Mouse (Mus musculus): Measurements from ENCODE around the gene Rhbdf1. TPM values are rescaled to one million over a fixed set of nuclear protein-coding genes. Genes with fewer than 3 reads are reported as not detected.
A peak's percentile ranks its signal among the peaks of the same experiment; 100 is the strongest.

Gene Rhbdf1
- polyA plus RNA-seq, 1 experiment from 2014 or later = 51.5 TPM

- no peak for ATAC-seq
- no peak overlapping the region for H3K9ac ChIP-seq (ENCODE audit: low read depth, low read length)
- no peaks in the 10 kb centered on the region for H3K27me3 ChIP-seq (replicated peaks; ENCODE audit: control insufficient read depth, insufficient read depth, low read length)
- 68% methylated on average over 5 of the region's 5 CpGs for WGBS
- no peaks in the 10 kb centered on the region for H3K36me3 ChIP-seq (ENCODE audit: control insufficient read depth, insufficient read depth, low read length)
- H3K4me2 ChIP-seq (ENCODE audit: low read depth, low read length) = no peak overlapping the region
- no peaks in the 10 kb centered on the region for H3K4me1 ChIP-seq (ENCODE audit: control insufficient read depth, insufficient read depth, low read length)
- no peak overlapping the region for H3K27ac ChIP-seq (ENCODE audit: low read length)
- no peaks in the 10 kb centered on the region for H3K9me3 ChIP-seq (ENCODE audit: control insufficient read depth, low read length)
- H3K4me3 ChIP-seq (ENCODE audit: low read length) = no peak overlapping the region
Observed at GRCm38 (mm10) chr11:32189434-32189833, 32.7 kb downstream of the Rhbdf1 start.

GRCm38 (mm10) chr11:32188881-32189280 lies 33.2 kb downstream of the Rhbdf1 start:
- no peaks in the 10 kb centered on the region for H3K4me1 ChIP-seq (ENCODE audit: control insufficient read depth, insufficient read depth, low read length)
- no peak overlapping the region for H3K4me3 ChIP-seq (ENCODE audit: low read length)
- no peak overlapping the region for H3K27ac ChIP-seq (ENCODE audit: low read length)
- H3K9ac ChIP-seq (ENCODE audit: low read depth, low read length) = no peak overlapping the region
- H3K4me2 ChIP-seq (ENCODE audit: low read depth, low read length) = no peak overlapping the region
- no peaks in the 10 kb centered on the region for H3K27me3 ChIP-seq (replicated peaks; ENCODE audit: control insufficient read depth, insufficient read depth, low read length)
- H3K36me3 ChIP-seq (ENCODE audit: control insufficient read depth, insufficient read depth, low read length) = no peaks in the 10 kb centered on the region
- 80% methylated on average over 12 of the region's 12 CpGs for WGBS
- H3K9me3 ChIP-seq (ENCODE audit: control insufficient read depth, low read length) = no peaks in the 10 kb centered on the region
- no peak for ATAC-seq

DNA sequence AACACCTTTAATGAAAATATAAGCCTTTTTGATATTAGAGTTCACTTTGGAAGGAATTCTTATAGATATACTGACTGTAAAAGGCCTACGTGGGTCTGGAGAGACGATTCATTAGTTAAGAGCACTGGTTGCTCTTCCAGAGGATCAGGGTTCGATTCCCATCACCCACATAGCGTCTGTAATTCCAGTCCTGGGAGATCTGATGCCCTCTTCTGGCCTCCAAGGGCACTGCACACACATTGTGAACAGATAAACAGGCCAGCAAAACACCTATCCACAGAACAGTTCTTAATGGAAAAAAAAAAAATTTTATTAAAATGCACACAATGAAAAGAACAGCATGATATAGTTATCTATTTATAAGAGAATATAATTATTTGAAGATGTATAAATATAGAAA lies 34.8 kb downstream of the Rhbdf1 start:
- H3K4me2 ChIP-seq (ENCODE audit: low read depth, low read length) = no peak overlapping the region
- H3K4me1 ChIP-seq (ENCODE audit: control insufficient read depth, insufficient read depth, low read length) = no peaks in the 10 kb centered on the region
- H3K27ac ChIP-seq (ENCODE audit: low read length) = no peak overlapping the region
- 91% methylated on average over 4 of the region's 4 CpGs for WGBS
- no peaks in the 10 kb centered on the region for H3K36me3 ChIP-seq (ENCODE audit: control insufficient read depth, insufficient read depth, low read length)
- ATAC-seq = no peak
- H3K9me3 ChIP-seq (ENCODE audit: control insufficient read depth, low read length) = no peaks in the 10 kb centered on the region
- H3K9ac ChIP-seq (ENCODE audit: low read depth, low read length) = no peak overlapping the region
- no peak overlapping the region for H3K4me3 ChIP-seq (ENCODE audit: low read length)
- H3K27me3 ChIP-seq (replicated peaks; ENCODE audit: control insufficient read depth, insufficient read depth, low read length) = no peaks in the 10 kb centered on the region

DNA sequence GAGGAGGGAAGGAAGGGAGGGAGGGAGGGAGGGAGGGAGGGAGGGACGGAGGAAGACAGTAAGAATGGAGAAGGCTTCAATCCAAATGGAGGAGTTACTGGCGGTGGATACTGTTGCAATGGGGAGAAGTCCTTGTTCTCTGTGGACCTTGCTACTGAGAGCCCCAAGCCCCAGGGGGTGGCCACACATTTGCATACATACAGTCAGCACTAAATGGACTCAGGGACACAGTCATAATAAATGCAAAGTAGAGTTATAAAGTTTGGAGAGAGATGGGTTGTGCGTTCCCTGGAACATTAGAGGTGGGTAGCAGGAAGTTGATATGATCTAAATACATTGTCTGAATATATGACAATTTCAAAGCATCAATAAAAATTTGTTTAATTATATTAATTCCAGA lies 36.1 kb downstream of the Rhbdf1 start:
- no peak for ATAC-seq
- Histone ChIP-seq H3K9me3 (ENCODE audit: control insufficient read depth, low read length) (no peaks in the 10 kb centered on the region), H3K4me3 (ENCODE audit: low read length) (no peak overlapping the region), H3K27ac (ENCODE audit: low read length) (no peak overlapping the region), H3K4me1 (ENCODE audit: control insufficient read depth, insufficient read depth, low read length) (no peaks in the 10 kb centered on the region), H3K4me2 (ENCODE audit: low read depth, low read length) (no peak overlapping the region), H3K27me3 (replicated peaks; ENCODE audit: control insufficient read depth, insufficient read depth, low read length) (no peaks in the 10 kb centered on the region), H3K36me3 (ENCODE audit: control insufficient read depth, insufficient read depth, low read length) (no peaks in the 10 kb centered on the region), H3K9ac (ENCODE audit: low read depth, low read length) (no peak overlapping the region)
- WGBS = 67% methylated on average over 3 of the region's 3 CpGs

- Histone ChIP-seq H3K27ac (ENCODE audit: low read length) (no peak overlapping the region), H3K4me3 (ENCODE audit: low read length) (no peak overlapping the region), H3K27me3 (replicated peaks; ENCODE audit: control insufficient read depth, insufficient read depth, low read length) (no peaks in the 10 kb centered on the region), H3K4me2 (ENCODE audit: low read depth, low read length) (no peak overlapping the region), H3K4me1 (ENCODE audit: control insufficient read depth, insufficient read depth, low read length) (no peaks in the 10 kb centered on the region), H3K9me3 (ENCODE audit: control insufficient read depth, low read length) (no peaks in the 10 kb centered on the region), H3K36me3 (ENCODE audit: control insufficient read depth, insufficient read depth, low read length) (no peaks in the 10 kb centered on the region), H3K9ac (ENCODE audit: low read depth, low read length) (no peak overlapping the region)
- ATAC-seq = no peak
- WGBS = 81% methylated on average over 8 of the region's 8 CpGs
Observed at GRCm38 (mm10) chr11:32184469-32184868, 37.6 kb downstream of the Rhbdf1 start.

DNA sequence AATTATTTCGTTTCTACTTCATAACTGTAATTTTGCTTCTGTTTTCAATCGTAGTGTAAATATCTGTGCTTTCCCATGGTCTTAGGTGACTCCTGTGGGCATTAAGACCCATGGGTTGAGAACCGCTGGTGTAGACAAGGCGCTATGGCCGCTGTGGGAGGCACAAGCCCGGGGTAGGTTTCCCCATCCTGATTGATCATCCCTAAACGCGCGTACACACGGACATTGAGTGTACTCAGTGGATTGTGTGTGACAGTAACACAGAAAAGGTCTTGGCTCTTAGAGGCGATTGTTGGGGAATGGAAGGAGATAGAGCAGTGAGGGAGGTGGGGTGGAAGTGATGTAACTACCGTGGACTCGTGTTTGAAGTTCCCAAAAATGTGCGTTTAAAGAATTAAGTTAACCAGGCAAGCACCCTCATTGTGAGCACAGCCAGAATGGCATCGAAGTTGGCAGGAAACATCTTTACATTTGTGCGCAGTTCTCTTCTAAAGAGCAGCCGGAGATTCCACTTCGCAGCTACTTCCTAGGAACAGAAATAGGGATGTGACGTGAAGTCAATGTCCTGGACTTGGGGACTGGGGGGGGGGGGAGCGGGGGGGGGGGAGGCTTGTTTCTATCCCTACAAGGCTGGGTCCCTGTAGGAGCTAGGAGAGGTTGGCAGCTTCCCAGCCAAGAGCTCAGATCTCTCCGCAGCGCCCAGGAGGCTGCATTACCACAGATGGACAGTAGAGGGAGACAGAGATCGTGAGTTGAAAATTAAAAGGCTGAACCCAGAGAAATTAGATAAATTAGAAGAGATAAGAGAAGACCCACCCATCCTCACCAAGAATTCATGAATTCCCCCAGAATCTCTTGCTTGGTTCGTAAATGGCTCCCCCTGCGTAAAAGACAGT lies 39.9 kb downstream of the Rhbdf1 start:
- ATAC-seq = peak; percentile 59
- no peak overlapping the region for H3K4me2 ChIP-seq (ENCODE audit: low read depth, low read length)
- no peak overlapping the region for H3K27ac ChIP-seq (ENCODE audit: low read length)
- H3K27me3 ChIP-seq (replicated peaks; ENCODE audit: control insufficient read depth, insufficient read depth, low read length) = no peaks in the 10 kb centered on the region
- no peak overlapping the region for H3K9ac ChIP-seq (ENCODE audit: low read depth, low read length)
- no peak overlapping the region for H3K4me3 ChIP-seq (ENCODE audit: low read length)
- H3K4me1 ChIP-seq (ENCODE audit: control insufficient read depth, insufficient read depth, low read length) = no peaks in the 10 kb centered on the region
- WGBS = 46% methylated on average over 24 of the region's 25 CpGs
- H3K9me3 ChIP-seq (ENCODE audit: control insufficient read depth, low read length) = no peaks in the 10 kb centered on the region
- no peaks in the 10 kb centered on the region for H3K36me3 ChIP-seq (ENCODE audit: control insufficient read depth, insufficient read depth, low read length)

DNA sequence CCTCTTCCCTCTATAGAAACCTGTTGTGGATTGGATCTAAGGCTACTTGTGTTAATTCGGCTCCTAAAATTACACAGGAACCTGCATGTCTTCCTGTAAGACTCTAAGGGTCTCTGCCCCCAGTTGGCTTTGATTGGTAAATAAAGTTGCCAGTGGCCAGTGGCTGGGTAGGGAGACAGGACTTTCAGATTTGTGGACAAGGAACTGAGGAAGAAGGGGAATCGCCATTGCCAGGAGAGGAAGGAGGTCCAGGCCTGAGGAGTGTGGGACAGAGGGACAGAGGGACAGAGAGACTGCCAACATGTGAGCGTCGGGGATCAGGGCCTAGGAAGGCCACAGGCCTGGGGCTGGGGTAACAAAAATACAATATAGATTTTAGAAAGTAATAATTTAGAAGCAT lies 40.9 kb downstream of the Rhbdf1 start:
- no peak overlapping the region for H3K9ac ChIP-seq (ENCODE audit: low read depth, low read length)
- no peak for ATAC-seq
- H3K9me3 ChIP-seq (ENCODE audit: control insufficient read depth, low read length) = no peaks in the 10 kb centered on the region
- H3K4me1 ChIP-seq (ENCODE audit: control insufficient read depth, insufficient read depth, low read length) = no peaks in the 10 kb centered on the region
- H3K27me3 ChIP-seq (replicated peaks; ENCODE audit: control insufficient read depth, insufficient read depth, low read length) = no peaks in the 10 kb centered on the region
- no peak overlapping the region for H3K4me3 ChIP-seq (ENCODE audit: low read length)
- no peak overlapping the region for H3K27ac ChIP-seq (ENCODE audit: low read length)
- no peaks in the 10 kb centered on the region for H3K36me3 ChIP-seq (ENCODE audit: control insufficient read depth, insufficient read depth, low read length)
- no peak overlapping the region for H3K4me2 ChIP-seq (ENCODE audit: low read depth, low read length)
- WGBS = 83% methylated on average over 4 of the region's 4 CpGs

- Histone ChIP-seq H3K9me3 (ENCODE audit: control insufficient read depth, low read length) (no peaks in the 10 kb centered on the region), H3K36me3 (ENCODE audit: control insufficient read depth, insufficient read depth, low read length) (no peaks in the 10 kb centered on the region), H3K27me3 (replicated peaks; ENCODE audit: control insufficient read depth, insufficient read depth, low read length) (no peaks in the 10 kb centered on the region), H3K9ac (ENCODE audit: low read depth, low read length) (no peak overlapping the region), H3K4me1 (ENCODE audit: control insufficient read depth, insufficient read depth, low read length) (no peaks in the 10 kb centered on the region), H3K4me3 (ENCODE audit: low read length) (no peak overlapping the region), H3K4me2 (ENCODE audit: low read depth, low read length) (no peak overlapping the region), H3K27ac (ENCODE audit: low read length) (no peak overlapping the region)
- ATAC-seq = no peak
- WGBS = 71% methylated on average over 1 of the region's 1 CpGs
Observed at GRCm38 (mm10) chr11:32178506-32178905, 43.6 kb downstream of the Rhbdf1 start.

DNA sequence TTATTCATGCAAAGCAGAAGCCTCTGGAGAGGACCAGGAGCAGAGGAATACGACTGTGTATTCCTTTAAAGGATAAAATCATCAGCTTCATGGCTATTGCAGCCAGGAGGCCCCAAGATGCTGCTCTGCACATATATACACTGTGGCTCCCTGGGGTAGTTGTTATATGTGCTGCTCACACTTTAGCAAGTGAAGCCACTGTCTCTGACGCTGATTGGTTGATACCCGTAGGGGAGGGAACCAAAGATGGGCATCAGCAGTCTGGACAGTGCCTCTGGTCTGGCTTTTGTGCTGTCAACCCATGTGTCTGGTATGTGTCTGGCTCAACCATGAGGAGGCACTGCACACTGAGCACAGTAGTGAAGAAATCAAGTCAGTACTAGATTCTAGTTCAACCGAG lies 55.4 kb downstream of the Rhbdf1 start:
- H3K4me1 ChIP-seq (ENCODE audit: control insufficient read depth, insufficient read depth, low read length) = no peaks in the 10 kb centered on the region
- H3K27me3 ChIP-seq (replicated peaks; ENCODE audit: control insufficient read depth, insufficient read depth, low read length) = no peaks in the 10 kb centered on the region
- no peaks in the 10 kb centered on the region for H3K36me3 ChIP-seq (ENCODE audit: control insufficient read depth, insufficient read depth, low read length)
- WGBS = 60% methylated on average over 4 of the region's 4 CpGs
- no peak overlapping the region for H3K27ac ChIP-seq (ENCODE audit: low read length)
- H3K9me3 ChIP-seq (ENCODE audit: control insufficient read depth, low read length) = no peaks in the 10 kb centered on the region
- H3K4me2 ChIP-seq (ENCODE audit: low read depth, low read length) = no peak overlapping the region
- ATAC-seq = peak; percentile 16; the same call in 1 of the 2 replicates
- no peak overlapping the region for H3K9ac ChIP-seq (ENCODE audit: low read depth, low read length)
- no peak overlapping the region for H3K4me3 ChIP-seq (ENCODE audit: low read length)
